ENCODE assay signal across 26 mouse cellular contexts in genomic region chr8:35991936-35992603, GRCm38 (mm10).
A peak's percentile ranks its signal among the peaks of the same experiment; 100 is the strongest.
DNase-seq lines count a peak whose midpoint lies in the region; ATAC-seq and TF ChIP-seq lines count a peak whose summit lies in the region.
"Had no signal": no experiment of that assay in that cellular context is flagged by ENCODE, and none has a peak within 500 bp of the region (broad histone marks: within the 10 kb centered on the region; RNA-seq: fewer than 3 reads in every experiment).

No protein-coding gene starts in this region.

- TF ChIP-seq POLR2A in small intestine, adult 2 months (IDR thresholded peaks at IDR 0.05; ENCODE audit: low read depth, low read length): no peak

- H3K27me3 ChIP-seq in small intestine, adult 2 months (ENCODE audit: control insufficient read depth, insufficient read depth, low read length): no peaks in the 10 kb centered on the region
- H3K27me3 ChIP-seq: embryonic facial prominence, embryonic 13.5 days; forebrain, embryonic 12.5 days; heart, embryonic 13.5 days; liver, embryonic 12.5 days; midbrain, embryonic 13.5 days had no signal

- peak; percentile 62 for DNase-seq in heart, adult 11 months
- DNase-seq in heart, adult 8-10 months (ENCODE audit: low spot score): no peak
- DNase-seq in CD4-positive, CD25-positive, alpha-beta regulatory T cell, adult 2 months (ENCODE audit: low read depth, low spot score): peak; percentile 47
- DNase-seq in left cerebral cortex, adult 2 months (ENCODE audit: extremely low spot score in 1 of 2, low spot score in 2 of 2): no peak
- DNase-seq in frontal cortex, postnatal 25 days (ENCODE audit: low spot score in 2 of 2): no peak
- DNase-seq: adrenal gland, postnatal 14 days; cerebellum, adult 11 months; cerebellum, adult 9-11 months; gastrocnemius, adult 2 months; gastrocnemius, postnatal 36 days; heart, adult 2 months; heart, postnatal 10 days; kidney, postnatal 36 days; left cerebral cortex, postnatal 4 days; liver, postnatal 0 days; lung, postnatal 4 days; right cerebral cortex, postnatal 14 days had no signal

- WGBS in small intestine, adult 2 months: 83% methylated on average over 9 of the region's 9 CpGs

- no peaks in the 10 kb centered on the region for H3K36me3 ChIP-seq in small intestine, adult 2 months (ENCODE audit: control insufficient read depth, insufficient read depth, low read length)
- H3K36me3 ChIP-seq: embryonic facial prominence, embryonic 13.5 days; forebrain, embryonic 12.5 days; G1E; heart, embryonic 13.5 days; liver, embryonic 12.5 days; midbrain, embryonic 13.5 days had no signal

- H3K4me1 ChIP-seq in small intestine, adult 2 months (ENCODE audit: control insufficient read depth, insufficient read depth, insufficient read length, low read length): no peaks in the 10 kb centered on the region
- H3K4me1 ChIP-seq: forebrain, embryonic 12.5 days; heart, embryonic 13.5 days; liver, embryonic 12.5 days; midbrain, embryonic 13.5 days had no signal

- no peak for TF ChIP-seq CTCF in small intestine, adult 2 months (IDR thresholded peaks at IDR 0.05; ENCODE audit: extremely low read depth, insufficient read length, insufficient replicate concordance, low read depth, low read length)
- TF ChIP-seq CTCF in left cerebral cortex, adult 2 months (IDR thresholded peaks at IDR 0.05): no peak

- H3K27ac ChIP-seq in small intestine, adult 2 months (ENCODE audit: insufficient read depth, low read depth, low read length): peak overlapping the region; percentile 56
- no peak overlapping the region for H3K27ac ChIP-seq in left cerebral cortex, adult 2 months
- H3K27ac ChIP-seq: embryonic facial prominence, embryonic 13.5 days; forebrain, embryonic 12.5 days; gastrocnemius, adult 2 months; heart, adult 2 months; heart, embryonic 13.5 days; layer of hippocampus, adult 2 months; liver, embryonic 12.5 days; midbrain, embryonic 13.5 days had no signal

- peak; percentile 83 for ATAC-seq in activated CD4-positive, CD25-positive, alpha-beta regulatory T cell, adult 4 months
- ATAC-seq: liver, embryonic 12.5 days; liver, postnatal 0 days; midbrain, embryonic 13.5 days had no signal

- intact Hi-C loops in left cerebral cortex, adult 2 months (cut with DNase I): no loop called here

- no peak overlapping the region for H3K4me3 ChIP-seq in small intestine, adult 2 months (ENCODE audit: low read depth, low read length)
- H3K4me3 ChIP-seq in left cerebral cortex, adult 2 months: no peak overlapping the region
- H3K4me3 ChIP-seq: embryonic facial prominence, embryonic 13.5 days; forebrain, embryonic 12.5 days; gastrocnemius, adult 2 months; heart, adult 2 months; heart, embryonic 13.5 days; layer of hippocampus, adult 2 months; liver, embryonic 12.5 days; midbrain, embryonic 13.5 days had no signal

Comparison
In these comparisons a context has a peak if more than half of its experiments do, and no peak if none do; other contexts are left out.
1. DNase-seq: peak in heart, adult 11 months (single experiment) and CD4-positive, CD25-positive, alpha-beta regulatory T cell, adult 2 months (single experiment); none in heart, adult 8-10 months (single experiment), left cerebral cortex, adult 2 months (0 of 2) and frontal cortex, postnatal 25 days (0 of 2).